ENCODE assay signal across 16 mouse cellular contexts in genomic region chr5:118812421-118812820, GRCm38 (mm10).
DNase-seq lines count a peak whose midpoint lies in the region; ATAC-seq and TF ChIP-seq lines count a peak whose summit lies in the region.
"Had no signal": no experiment of that assay in that cellular context is flagged by ENCODE, and none has a peak within 500 bp of the region (broad histone marks: within the 10 kb centered on the region; RNA-seq: fewer than 3 reads in every experiment).

No protein-coding gene starts in this region.

- H3K9me3 ChIP-seq in embryonic facial prominence, embryonic 11.5 days (replicated peaks; ENCODE audit: control insufficient read depth, low read length): no peaks in the 10 kb centered on the region
- H3K9me3 ChIP-seq: heart, embryonic 15.5 days; midbrain, embryonic 12.5 days had no signal

- no peak for TF ChIP-seq POLR2A in myocyte (IDR thresholded peaks at IDR 0.05; ENCODE audit: insufficient read length, low read depth)

- intact Hi-C loops in heart, postnatal 25 days (cut with DNase I): no loop called here

- no peak overlapping the region for H3K4me2 ChIP-seq in embryonic facial prominence, embryonic 11.5 days (ENCODE audit: low read depth, low read length)
- H3K4me2 ChIP-seq in myocyte (ENCODE audit: low read depth): peak overlapping the region; percentile 79
- H3K4me2 ChIP-seq: heart, embryonic 15.5 days; liver, embryonic 11.5 days; midbrain, embryonic 12.5 days had no signal

- H3K9ac ChIP-seq in embryonic facial prominence, embryonic 11.5 days (replicated peaks; ENCODE audit: low read length): no peak overlapping the region
- H3K9ac ChIP-seq: heart, embryonic 15.5 days; midbrain, embryonic 12.5 days had no signal

- H3K4me3 ChIP-seq in embryonic facial prominence, embryonic 11.5 days (ENCODE audit: low read depth, low read length): no peak overlapping the region
- no peak overlapping the region for H3K4me3 ChIP-seq in myocyte
- H3K4me3 ChIP-seq: erythroblast, embryonic 14.5 days; heart, embryonic 15.5 days; midbrain, embryonic 12.5 days had no signal

- ATAC-seq in embryonic facial prominence, embryonic 11.5 days (replicated peaks; ENCODE audit: insufficient number of reproducible peaks, low FRiP score, low TSS enrichment, low read depth): no peak
- ATAC-seq: inflammation-experienced regulatory T-cells, adult 6 months had no signal

- WGBS in embryonic facial prominence, embryonic 11.5 days: 61% methylated on average over 9 of the region's 9 CpGs

- H3K79me2 ChIP-seq in myocyte (ENCODE audit: control insufficient read depth, insufficient read depth): no peaks in the 10 kb centered on the region

- no peaks in the 10 kb centered on the region for H3K4me1 ChIP-seq in embryonic facial prominence, embryonic 11.5 days (ENCODE audit: control insufficient read depth, insufficient read depth, low read length)
- H3K4me1 ChIP-seq: midbrain, embryonic 12.5 days had no signal

- peak; percentile 95 for DNase-seq in heart, adult 11 months
- no peak for DNase-seq in heart, postnatal 25 days (ENCODE audit: low spot score)
- peak; percentile 9 for DNase-seq in embryonic facial prominence, embryonic 11.5 days (ENCODE audit: low spot score)
- DNase-seq in heart, adult 8-10 months (ENCODE audit: low spot score): peak; percentile 46
- DNase-seq in right cerebral cortex, adult 2 months (ENCODE audit: low spot score in 2 of 2): no peak
- no peak for DNase-seq in thymus, postnatal 36 days
- no peak for DNase-seq in embryo, embryonic 9.5 days (ENCODE audit: extremely low spot score)
- DNase-seq: lung, postnatal 10 days; right cerebral cortex, postnatal 14 days; thymus, postnatal 25 days had no signal

- H3ac ChIP-seq in myocyte (ENCODE audit: control insufficient read depth, insufficient read length): no peak overlapping the region

- H3K27ac ChIP-seq in embryonic facial prominence, embryonic 11.5 days (replicated peaks; ENCODE audit: low read depth, low read length): no peak overlapping the region
- H3K27ac ChIP-seq: heart, embryonic 15.5 days; midbrain, embryonic 12.5 days had no signal

- no peaks in the 10 kb centered on the region for H3K36me3 ChIP-seq in embryonic facial prominence, embryonic 11.5 days (replicated peaks; ENCODE audit: control insufficient read depth, insufficient read depth, low read depth, low read length)
- no peaks in the 10 kb centered on the region for H3K36me3 ChIP-seq in myocyte (ENCODE audit: control insufficient read depth, insufficient read depth)
- H3K36me3 ChIP-seq: heart, embryonic 15.5 days; midbrain, embryonic 12.5 days had no signal

- H3K27me3 ChIP-seq in embryonic facial prominence, embryonic 11.5 days (ENCODE audit: control insufficient read depth, insufficient read depth, low read length): no peaks in the 10 kb centered on the region
- H3K27me3 ChIP-seq in myocyte (ENCODE audit: control insufficient read depth, insufficient read depth, insufficient read length): no peaks in the 10 kb centered on the region

TF ChIP-seq in myocyte, 11 proteins besides CTCF, POLR2A, EP300 and RAD21:
- peak; percentile 1 to 72 (median 22) for TF ChIP-seq MYOD1 (IDR thresholded peaks at IDR 0.05; ENCODE audit: control insufficient read depth in 1 of 3, insufficient read length in 2 of 3, low read depth in 2 of 3)
- peak in 2 of 3 experiments; percentile 31 to 61 for TF ChIP-seq MYOG (IDR thresholded peaks at IDR 0.05; ENCODE audit: control insufficient read depth in 1 of 3, insufficient read depth in 1 of 3, insufficient read length in 2 of 3, low read depth in 2 of 3)
- no peak for TF ChIP-seq SRF (IDR thresholded peaks at IDR 0.05; ENCODE audit: control insufficient read depth, insufficient read length, low read depth)
TF ChIP-seq in myocyte: peak in this region for 2.

Comparison
In these comparisons a context has a peak if more than half of its experiments do, and no peak if none do; other contexts are left out.
1. DNase-seq: peak in heart, adult 11 months (single experiment), embryonic facial prominence, embryonic 11.5 days (single experiment) and heart, adult 8-10 months (single experiment); none in heart, postnatal 25 days (single experiment), right cerebral cortex, adult 2 months (0 of 2), thymus, postnatal 36 days (0 of 2) and embryo, embryonic 9.5 days (single experiment).